Mouse (Mus musculus): ENCODE results near the gene Upp2. TPM values are rescaled to one million over a fixed set of nuclear protein-coding genes. Genes with fewer than 3 reads are reported as not detected.

Gene Upp2
- total RNA-seq, 2 experiments from 2014 or later = 2.4 to 2.9 TPM

- peak; percentile 74 to 77 for DNase-seq
- intact Hi-C loops (cut with DNase I) = no loop called here
Observed at GRCm38 (mm10) chr2:58711935-58712334, 144.8 kb downstream of the Upp2 start.

GRCm38 (mm10) chr2:58717898-58718297 is 150.8 kb downstream of the Upp2 start:
- intact Hi-C loops (cut with DNase I) = no loop called here
- DNase-seq = no peak

- intact Hi-C loops (cut with DNase I) = loop anchor here (5.0 kb wide), 2 partner anchors 685 to 700 kb away; no protein-coding TSS in a partner anchor
- DNase-seq = no peak
Observed at GRCm38 (mm10) chr2:58737192-58737820, 170.2 kb downstream of the Upp2 start.

GRCm38 (mm10) chr2:58741213-58741612 is 174.1 kb downstream of the Upp2 start:
- intact Hi-C loops (cut with DNase I) = no loop called here
- no peak for DNase-seq

- intact Hi-C loops (cut with DNase I) = no loop called here
- DNase-seq = no peak
Observed at GRCm38 (mm10) chr2:58742026-58742425, 174.9 kb downstream of the Upp2 start.

- intact Hi-C loops (cut with DNase I) = no loop called here
- no peak for DNase-seq
Observed at GRCm38 (mm10) chr2:58743446-58743845, 176.3 kb downstream of the Upp2 start.

GRCm38 (mm10) chr2:58747483-58748229 is 180.6 kb downstream of the Upp2 start:
- DNase-seq = no peak
- intact Hi-C loops (cut with DNase I) = no loop called here

GRCm38 (mm10) chr2:58748296-58748695 is 181.2 kb downstream of the Upp2 start:
- no peak for DNase-seq
- intact Hi-C loops (cut with DNase I) = no loop called here

GRCm38 (mm10) chr2:58752891-58753290 is 185.8 kb downstream of the Upp2 start:
- no peak for DNase-seq
- intact Hi-C loops (cut with DNase I) = no loop called here

- no peak for DNase-seq
- intact Hi-C loops (cut with DNase I) = no loop called here
Observed at GRCm38 (mm10) chr2:58754736-58755135, 187.6 kb downstream of the Upp2 start.

- intact Hi-C loops (cut with DNase I) = no loop called here
- DNase-seq = no peak
Observed at GRCm38 (mm10) chr2:58758081-58758480, 191.0 kb downstream of the Upp2 start.

GRCm38 (mm10) chr2:58759676-58760075 is 192.6 kb downstream of the Upp2 start:
- intact Hi-C loops (cut with DNase I) = no loop called here
- DNase-seq = no peak

- intact Hi-C loops (cut with DNase I) = no loop called here
- DNase-seq = no peak
Observed at GRCm38 (mm10) chr2:58765141-58765540, 198.0 kb downstream of the Upp2 start.

GRCm38 (mm10) chr2:58773833-58774232 is 206.7 kb downstream of the Upp2 start:
- no peak for DNase-seq
- intact Hi-C loops (cut with DNase I) = no loop called here

- intact Hi-C loops (cut with DNase I) = no loop called here
- DNase-seq = no peak
Observed at GRCm38 (mm10) chr2:58778986-58779495, 211.9 kb downstream of the Upp2 start.

GRCm38 (mm10) chr2:58783526-58783925 is 216.4 kb downstream of the Upp2 start:
- DNase-seq = no peak
- intact Hi-C loops (cut with DNase I) = no loop called here

GRCm38 (mm10) chr2:58786177-58786576 is 219.1 kb downstream of the Upp2 start:
- intact Hi-C loops (cut with DNase I) = no loop called here
- DNase-seq = no peak

- intact Hi-C loops (cut with DNase I) = no loop called here
- peak in 1 of 2 experiments; percentile 0 for DNase-seq
Observed at GRCm38 (mm10) chr2:58786681-58787080, 219.6 kb downstream of the Upp2 start.

- DNase-seq = no peak
- intact Hi-C loops (cut with DNase I) = no loop called here
Observed at GRCm38 (mm10) chr2:58787360-58787759, 220.3 kb downstream of the Upp2 start.

- DNase-seq = no peak
- intact Hi-C loops (cut with DNase I) = no loop called here
Observed at GRCm38 (mm10) chr2:58789934-58790333, 222.8 kb downstream of the Upp2 start.

GRCm38 (mm10) chr2:58790361-58790760 is 223.3 kb downstream of the Upp2 start:
- no peak for DNase-seq
- intact Hi-C loops (cut with DNase I) = no loop called here

- intact Hi-C loops (cut with DNase I) = no loop called here
Observed at GRCm38 (mm10) chr2:58794489-58794888, 227.4 kb downstream of the Upp2 start.

More at GRCm38 (mm10) chr2:58794489-58794888, 227.4 kb downstream of the Upp2 start:
- DNase-seq = no peak

Measured in heart, postnatal 14 days (tissue).